Mouse (Mus musculus): ENCODE measurements around the gene Mesp1. TPM values are rescaled to one million over a fixed set of nuclear protein-coding genes. Genes with fewer than 3 reads are reported as not detected.
"Not testable (repeated sequence)": the region's sequence is repeated elsewhere in the genome, so short reads cannot be mapped to it uniquely, and the experiment has no call there.

The Mesp1 gene
- total and polyA plus RNA-seq, 3 experiments = not detected

GRCm38 (mm10) chr7:79792635-79793421 lies 760 bp downstream of the Mesp1 start:
- Histone ChIP-seq H3K9me3 (replicated peaks; ENCODE audit: insufficient read depth, low read length) (no peaks in the 10 kb centered on the region), H3K4me3 (ENCODE audit: control insufficient read depth in 1 of 2, insufficient read depth in 1 of 2, low read depth in 2 of 2, low read length in 2 of 2) (no peak overlapping the region), H3K4me1 (ENCODE audit: control insufficient read depth in 1 of 2, insufficient read depth in 2 of 2, low read length in 2 of 2) (no peaks in the 10 kb centered on the region), H3K36me3 (ENCODE audit: control insufficient read depth in 1 of 2, insufficient read depth in 2 of 2, low read length in 2 of 2) (no peaks in the 10 kb centered on the region), H3K9ac (ENCODE audit: control insufficient read depth, low read depth, low read length, poor library complexity, severe bottlenecking) (no peak overlapping the region), H3K27me3 (ENCODE audit: control insufficient read depth in 1 of 2, insufficient read depth in 2 of 2, low read length in 2 of 2) (no peaks in the 10 kb centered on the region), H3K79me2 (ENCODE audit: control insufficient read depth, insufficient read depth, low read length, poor library complexity) (no peaks in the 10 kb centered on the region), H3K27ac (ENCODE audit: control insufficient read depth, low read depth, low read length) (no peak overlapping the region)
- TF ChIP-seq SMC3 (IDR thresholded peaks at IDR 0.05; ENCODE audit: low read depth, low read length) (0 out of 2 replicates have a peak, but pooled peaks have one; percentile 13), ETS1 (IDR thresholded peaks at IDR 0.05; ENCODE audit: low read depth, low read length) (no peak), ELF1 (IDR thresholded peaks at IDR 0.05; ENCODE audit: low read depth, low read length) (no peak), MYB (IDR thresholded peaks at IDR 0.05; ENCODE audit: low read depth, low read length) (no peak), CTCF (IDR thresholded peaks at IDR 0.05 in 2 of 3, conservative IDR thresholded peaks at IDR 0.05 in 1 of 3; ENCODE audit: control insufficient read depth in 1 of 3, insufficient read depth in 1 of 3, low read depth in 2 of 3, low read length in 3 of 3, poor library complexity in 1 of 3, severe bottlenecking in 1 of 3) (peak; percentile 44 to 70 (median 45)), BHLHE40 (IDR thresholded peaks at IDR 0.05; ENCODE audit: borderline replicate concordance, low read depth, low read length) (no peak), ZC3H11A (IDR thresholded peaks at IDR 0.05; ENCODE audit: low read depth, low read length) (no peak), RAD21 (IDR thresholded peaks at IDR 0.05; ENCODE audit: low read depth, low read length) (peak; percentile 3), ZMIZ1 (IDR thresholded peaks at IDR 0.05; ENCODE audit: low read depth, low read length) (no peak), POLR2A (IDR thresholded peaks at IDR 0.05; ENCODE audit: control insufficient read depth in 1 of 2, insufficient read depth in 1 of 2, low read depth in 1 of 2, low read length in 2 of 2, poor library complexity in 1 of 2) (no peak), ZNF384 (IDR thresholded peaks at IDR 0.05; ENCODE audit: low read depth, low read length) (no peak), KAT2A (conservative IDR thresholded peaks at IDR 0.05; ENCODE audit: low read depth, low read length) (no peak)
- no peak for DNase-seq (ENCODE audit: low read depth, low spot score)

GRCm38 (mm10) chr7:79789812-79790211 lies 3.8 kb downstream of the Mesp1 start:
- DNase-seq (ENCODE audit: low read depth, low spot score); H3K9me3 ChIP-seq (replicated peaks; ENCODE audit: insufficient read depth, low read length); H3K36me3 ChIP-seq (ENCODE audit: control insufficient read depth in 1 of 2, insufficient read depth in 2 of 2, low read length in 2 of 2); H3K9ac ChIP-seq (ENCODE audit: control insufficient read depth, low read depth, low read length, poor library complexity, severe bottlenecking); H3K79me2 ChIP-seq (ENCODE audit: control insufficient read depth, insufficient read depth, low read length, poor library complexity); H3K27ac ChIP-seq (ENCODE audit: control insufficient read depth, low read depth, low read length); H3K4me1 ChIP-seq (ENCODE audit: control insufficient read depth in 1 of 2, insufficient read depth in 2 of 2, low read length in 2 of 2); H3K27me3 ChIP-seq (ENCODE audit: control insufficient read depth in 1 of 2, insufficient read depth in 2 of 2, low read length in 2 of 2); H3K4me3 ChIP-seq (ENCODE audit: control insufficient read depth in 1 of 2, insufficient read depth in 1 of 2, low read depth in 2 of 2, low read length in 2 of 2): not testable (repeated sequence)

GRCm38 (mm10) chr7:79786295-79786694 lies 7.3 kb downstream of the Mesp1 start:
- DNase-seq (ENCODE audit: low read depth, low spot score) = peak; percentile 68
- no peaks in the 10 kb centered on the region for H3K36me3 ChIP-seq (ENCODE audit: control insufficient read depth in 1 of 2, insufficient read depth in 2 of 2, low read length in 2 of 2)
- H3K27me3 ChIP-seq (ENCODE audit: control insufficient read depth in 1 of 2, insufficient read depth in 2 of 2, low read length in 2 of 2) = no peaks in the 10 kb centered on the region
- H3K4me3 ChIP-seq (ENCODE audit: control insufficient read depth in 1 of 2, insufficient read depth in 1 of 2, low read depth in 2 of 2, low read length in 2 of 2) = no peak overlapping the region
- H3K9me3 ChIP-seq (replicated peaks; ENCODE audit: insufficient read depth, low read length) = no peaks in the 10 kb centered on the region
- H3K79me2 ChIP-seq (ENCODE audit: control insufficient read depth, insufficient read depth, low read length, poor library complexity) = no peaks in the 10 kb centered on the region
- TF ChIP-seq CTCF (IDR thresholded peaks at IDR 0.05 in 2 of 3, conservative IDR thresholded peaks at IDR 0.05 in 1 of 3; ENCODE audit: control insufficient read depth in 1 of 3, insufficient read depth in 1 of 3, low read depth in 2 of 3, low read length in 3 of 3, poor library complexity in 1 of 3, severe bottlenecking in 1 of 3) (peak; percentile 56 to 86 (median 78)), RAD21 (IDR thresholded peaks at IDR 0.05; ENCODE audit: low read depth, low read length) (peak; percentile 60), ZNF384 (IDR thresholded peaks at IDR 0.05; ENCODE audit: low read depth, low read length) (no peak), SMC3 (IDR thresholded peaks at IDR 0.05; ENCODE audit: low read depth, low read length) (peak; percentile 66)
- H3K27ac ChIP-seq (ENCODE audit: control insufficient read depth, low read depth, low read length) = no peak overlapping the region
- no peak overlapping the region for H3K9ac ChIP-seq (ENCODE audit: control insufficient read depth, low read depth, low read length, poor library complexity, severe bottlenecking)
- peaks cover 0 to 3% of the 10 kb centered on the region in 2 experiments; a peak in 2 of 4 replicates for H3K4me1 ChIP-seq (ENCODE audit: control insufficient read depth in 1 of 2, insufficient read depth in 2 of 2, low read length in 2 of 2)
